Mouse (Mus musculus) heart, adult 2 months (tissue): ENCODE data around the gene Sh3bgr.

Experiments
- CTCF ChIP-seq: fragments of 200-600 bp; IDR thresholded peaks from 2 replicates; pipeline ENCODE4 v1.8.1; 2022; ENCODE audit warnings: antibody characterized with exemption, mild to moderate bottlenecking, moderate library complexity
- EP300 ChIP-seq: fragments of 200-500 bp; IDR thresholded peaks from 2 replicates; pipeline ENCODE4 v1.6.1; 2011; ENCODE audit warnings: low read depth, low read length, control low read depth; ENCODE audit not compliant: insufficient read depth
- POLR2A ChIP-seq: fragments of 200-500 bp; IDR thresholded peaks from 2 replicates; pipeline ENCODE4 v1.6.1; 2011; ENCODE audit warnings: mild to moderate bottlenecking, low read depth, low read length, control low read depth; ENCODE audit not compliant: insufficient read depth

- no peak for TF ChIP-seq CTCF
- TF ChIP-seq POLR2A = no peak
- TF ChIP-seq EP300 = no peak
These were observed 1.4 kb downstream of the Sh3bgr start for GRCm38 (mm10) chr16:96201485-96202232.
